Mouse (Mus musculus): ENCODE data around the gene Tnfrsf23. TPM values are rescaled to one million over a fixed set of nuclear protein-coding genes. Genes with fewer than 3 reads are reported as not detected.

Tnfrsf23 gene
- polyA plus RNA-seq, 1 experiment from 2014 or later = 0.44 TPM

DNA sequence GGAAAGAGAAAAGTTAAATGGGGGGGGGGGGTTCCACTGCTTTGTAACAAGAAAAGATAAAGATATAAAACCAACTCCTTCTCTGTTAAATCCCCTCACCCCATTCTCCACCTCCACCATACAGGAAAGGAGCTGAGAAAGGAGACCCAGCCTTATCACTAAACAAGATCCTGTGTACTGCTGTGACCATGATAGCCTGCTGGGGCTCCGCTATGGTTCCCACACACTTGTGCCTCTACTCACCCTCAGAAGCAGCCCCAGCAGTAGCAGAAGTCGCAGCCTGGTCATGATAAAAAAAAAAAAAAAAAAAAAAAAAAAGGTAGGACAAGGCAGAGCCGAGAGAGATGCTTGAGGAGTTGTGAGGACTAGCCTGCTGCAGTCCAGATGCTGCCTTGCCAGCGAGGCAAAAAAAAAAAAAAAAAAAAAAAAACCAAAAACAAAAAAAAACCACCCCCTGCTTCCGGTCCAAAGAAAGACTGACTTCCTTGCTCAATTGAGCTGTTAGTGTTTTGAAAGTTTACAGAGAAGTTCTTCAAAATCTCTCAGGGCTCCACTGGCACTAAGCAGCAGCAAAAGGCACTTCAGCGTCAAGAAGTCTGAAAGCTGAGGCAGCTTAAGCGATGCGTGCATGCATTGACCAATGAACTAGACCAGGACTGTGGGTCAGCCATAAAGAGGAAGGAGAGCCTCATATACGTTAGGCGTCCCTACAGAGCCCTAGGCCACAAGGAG, 58.0 kb downstream of the Tnfrsf23 start:
- no peak overlapping the region for H3K27ac ChIP-seq (ENCODE audit: low read depth, low read length)
- no peaks in the 10 kb centered on the region for H3K36me3 ChIP-seq (ENCODE audit: control insufficient read depth, insufficient read depth, low read length)
- no peaks in the 10 kb centered on the region for H3K4me1 ChIP-seq (ENCODE audit: control insufficient read depth, insufficient read depth, low read length)
- no peak overlapping the region for H3K4me2 ChIP-seq
- H3K4me3 ChIP-seq (ENCODE audit: low read depth, low read length) = no peak overlapping the region
- 63% methylated on average over 10 of the region's 10 CpGs for WGBS
- no peaks in the 10 kb centered on the region for H3K27me3 ChIP-seq (ENCODE audit: control insufficient read depth, insufficient read depth, low read length)
- ATAC-seq (ENCODE audit: low FRiP score) = no peak
- no peaks in the 10 kb centered on the region for H3K9me3 ChIP-seq (ENCODE audit: control insufficient read depth, low read length)
- DNase-seq (ENCODE audit: low spot score, missing footprints) = no peak
- no peak overlapping the region for H3K9ac ChIP-seq (ENCODE audit: low read length)

DNA sequence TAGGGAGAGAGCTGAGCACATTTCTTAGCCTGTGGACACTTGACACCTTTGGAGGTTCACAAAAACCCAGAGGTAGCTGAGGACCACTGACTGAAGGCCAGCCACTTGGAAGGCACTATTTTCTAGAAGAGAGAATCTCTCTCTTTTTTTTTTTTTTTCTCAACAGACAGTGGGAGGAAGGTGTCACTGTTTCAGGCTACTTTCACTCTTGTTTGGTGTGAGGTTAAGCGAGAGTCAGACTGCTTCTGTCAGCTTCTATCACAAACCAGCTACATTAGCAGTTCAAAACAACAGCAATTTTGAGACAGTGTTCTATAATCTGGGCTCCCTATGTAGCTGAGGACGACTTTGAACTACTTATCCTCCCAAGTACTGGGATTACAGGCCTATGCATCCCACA, 59.5 kb downstream of the Tnfrsf23 start:
- DNase-seq (ENCODE audit: low spot score, missing footprints) (no peak), ATAC-seq (ENCODE audit: low FRiP score) (no peak)
- Histone ChIP-seq H3K9me3 (ENCODE audit: control insufficient read depth, low read length) (no peaks in the 10 kb centered on the region), H3K9ac (ENCODE audit: low read length) (no peak overlapping the region), H3K36me3 (ENCODE audit: control insufficient read depth, insufficient read depth, low read length) (no peaks in the 10 kb centered on the region), H3K4me1 (ENCODE audit: control insufficient read depth, insufficient read depth, low read length) (no peaks in the 10 kb centered on the region), H3K4me2 (no peak overlapping the region), H3K4me3 (ENCODE audit: low read depth, low read length) (no peak overlapping the region), H3K27me3 (ENCODE audit: control insufficient read depth, insufficient read depth, low read length) (no peaks in the 10 kb centered on the region), H3K27ac (ENCODE audit: low read depth, low read length) (no peak overlapping the region)
- WGBS = 68% methylated on average over 2 of the region's 2 CpGs

DNA sequence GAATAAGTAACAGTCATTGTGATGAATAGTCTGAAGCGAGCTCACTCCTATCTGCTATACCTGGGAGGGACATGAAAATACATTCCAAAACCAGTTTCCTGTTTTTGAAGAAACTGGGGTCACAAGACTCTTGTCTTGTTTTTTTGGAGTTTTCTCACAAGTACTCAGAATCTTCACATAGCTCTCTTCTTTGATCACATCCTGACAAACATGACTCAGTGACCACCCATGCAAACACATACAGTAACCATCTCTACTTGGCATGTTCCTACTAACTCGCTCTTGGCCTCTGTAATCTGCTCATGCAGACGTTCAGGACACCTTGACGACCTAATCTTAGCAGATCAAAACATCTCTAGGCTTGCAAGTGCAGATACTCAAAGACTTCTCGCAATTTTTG, 60.5 kb downstream of the Tnfrsf23 start:
- no peaks in the 10 kb centered on the region for H3K4me1 ChIP-seq (ENCODE audit: control insufficient read depth, insufficient read depth, low read length)
- H3K9ac ChIP-seq (ENCODE audit: low read length) = no peak overlapping the region
- no peaks in the 10 kb centered on the region for H3K27me3 ChIP-seq (ENCODE audit: control insufficient read depth, insufficient read depth, low read length)
- no peaks in the 10 kb centered on the region for H3K36me3 ChIP-seq (ENCODE audit: control insufficient read depth, insufficient read depth, low read length)
- ATAC-seq (ENCODE audit: low FRiP score) = no peak
- H3K27ac ChIP-seq (ENCODE audit: low read depth, low read length) = no peak overlapping the region
- WGBS = 70% methylated on average over 5 of the region's 5 CpGs
- H3K9me3 ChIP-seq (ENCODE audit: control insufficient read depth, low read length) = no peaks in the 10 kb centered on the region
- H3K4me2 ChIP-seq = no peak overlapping the region
- DNase-seq (ENCODE audit: low spot score, missing footprints) = no peak
- H3K4me3 ChIP-seq (ENCODE audit: low read depth, low read length) = no peak overlapping the region

DNA sequence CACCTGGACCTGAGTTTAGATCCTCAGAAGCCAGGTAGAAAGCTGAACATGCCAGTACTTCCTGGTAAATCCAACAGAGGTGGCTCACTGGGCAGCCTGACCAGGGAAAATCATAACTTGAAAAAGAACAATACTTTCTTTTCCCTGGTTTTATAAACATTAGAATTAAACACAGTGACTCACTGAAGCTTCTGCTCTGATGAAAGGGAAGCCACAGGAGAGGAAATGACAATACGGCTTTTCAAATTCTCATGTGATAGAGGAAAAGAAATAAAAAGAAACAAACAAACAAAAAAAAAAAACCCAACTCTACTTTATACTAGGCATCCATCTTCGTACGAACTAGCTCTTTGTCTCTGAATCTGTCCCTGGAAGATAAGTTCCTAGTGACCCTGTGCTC, 61.1 kb downstream of the Tnfrsf23 start:
- 80% methylated on average over 3 of the region's 3 CpGs for WGBS
- no peak overlapping the region for H3K4me3 ChIP-seq (ENCODE audit: low read depth, low read length)
- H3K36me3 ChIP-seq (ENCODE audit: control insufficient read depth, insufficient read depth, low read length) = no peaks in the 10 kb centered on the region
- no peaks in the 10 kb centered on the region for H3K9me3 ChIP-seq (ENCODE audit: control insufficient read depth, low read length)
- ATAC-seq (ENCODE audit: low FRiP score) (no peak), DNase-seq (ENCODE audit: low spot score, missing footprints) (no peak)
- no peak overlapping the region for H3K27ac ChIP-seq (ENCODE audit: low read depth, low read length)
- no peak overlapping the region for H3K4me2 ChIP-seq
- no peaks in the 10 kb centered on the region for H3K4me1 ChIP-seq (ENCODE audit: control insufficient read depth, insufficient read depth, low read length)
- H3K27me3 ChIP-seq (ENCODE audit: control insufficient read depth, insufficient read depth, low read length) = no peaks in the 10 kb centered on the region
- no peak overlapping the region for H3K9ac ChIP-seq (ENCODE audit: low read length)

DNA sequence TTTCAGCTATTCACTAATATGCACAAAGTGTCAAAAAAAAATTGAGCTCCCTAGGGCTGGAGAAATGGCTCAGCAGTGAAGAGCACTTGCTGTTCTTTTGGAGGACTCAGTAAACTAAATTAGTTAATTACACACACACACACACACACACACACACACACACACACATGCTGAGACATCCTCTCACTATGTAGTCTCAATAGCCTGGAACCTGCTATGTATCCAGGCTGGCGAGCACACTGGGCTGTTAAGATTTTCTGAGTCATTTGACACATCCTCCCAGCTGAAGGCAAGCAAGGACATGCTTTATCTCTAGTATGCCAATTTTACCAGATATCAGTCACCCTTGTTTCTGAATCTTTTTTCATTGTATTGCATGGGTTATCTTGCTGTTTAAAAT, 64.7 kb downstream of the Tnfrsf23 start:
- WGBS = 78% methylated on average over 1 of the region's 1 CpGs
- no peak for ATAC-seq (ENCODE audit: low FRiP score)
- Histone ChIP-seq H3K9ac (ENCODE audit: low read length) (no peak overlapping the region), H3K4me2 (no peak overlapping the region), H3K4me3 (ENCODE audit: low read depth, low read length) (no peak overlapping the region), H3K36me3 (ENCODE audit: control insufficient read depth, insufficient read depth, low read length) (no peaks in the 10 kb centered on the region), H3K4me1 (ENCODE audit: control insufficient read depth, insufficient read depth, low read length) (no peaks in the 10 kb centered on the region), H3K27me3 (ENCODE audit: control insufficient read depth, insufficient read depth, low read length) (no peaks in the 10 kb centered on the region), H3K27ac (ENCODE audit: low read depth, low read length) (no peak overlapping the region), H3K9me3 (ENCODE audit: control insufficient read depth, low read length) (no peaks in the 10 kb centered on the region)
- no peak for DNase-seq (ENCODE audit: low spot score, missing footprints)

Other genes starting within 250 kb of the Tnfrsf23 start
- gene Cdkn1c, start 224.8 kb downstream of the Tnfrsf23 start, polyA plus RNA-seq (2014; fragmentation: Nextera tagmentation; extraction: Ambion mirVana) = 789 and 799 TPM in 2 replicates
- 0.16 and 0.30 TPM in 2 replicates for gene Slc22a18, start 212.1 kb downstream of the Tnfrsf23 start, polyA plus RNA-seq (2014; fragmentation: Nextera tagmentation; extraction: Ambion mirVana)
- 0.37 and 0.54 TPM in 2 replicates for gene Phlda2, start 182.7 kb downstream of the Tnfrsf23 start, polyA plus RNA-seq (2014; fragmentation: Nextera tagmentation; extraction: Ambion mirVana)
- gene Nap1l4, start 136.8 kb downstream of the Tnfrsf23 start, polyA plus RNA-seq (2014; fragmentation: Nextera tagmentation; extraction: Ambion mirVana) = 190 and 194 TPM in 2 replicates
- gene Cars, start 85.8 kb downstream of the Tnfrsf23 start, polyA plus RNA-seq (2014; fragmentation: Nextera tagmentation; extraction: Ambion mirVana) = 68.9 and 75.7 TPM in 2 replicates
- gene Tnfrsf26, start 57.1 kb downstream of the Tnfrsf23 start, polyA plus RNA-seq (2014; fragmentation: Nextera tagmentation; extraction: Ambion mirVana) = 0.19 and 0.44 TPM in 2 replicates
- gene Tnfrsf22, start 36.2 kb downstream of the Tnfrsf23 start, polyA plus RNA-seq (2014; fragmentation: Nextera tagmentation; extraction: Ambion mirVana) = 8.0 and 9.5 TPM in 2 replicates
- gene Osbpl5, start 71.1 kb upstream of the Tnfrsf23 start, polyA plus RNA-seq (2014; fragmentation: Nextera tagmentation; extraction: Ambion mirVana) = 11.2 and 13.0 TPM in 2 replicates
- gene Mrgprg, start 81.1 kb upstream of the Tnfrsf23 start, polyA plus RNA-seq (2014; fragmentation: Nextera tagmentation; extraction: Ambion mirVana) = not detected in 2 replicates
- gene Mrgpre, start 98.6 kb upstream of the Tnfrsf23 start, polyA plus RNA-seq (2014; fragmentation: Nextera tagmentation; extraction: Ambion mirVana) = 2.7 and 3.7 TPM in 2 replicates
- 7.9 and 8.3 TPM in 2 replicates for gene Nadsyn1, start 137.0 kb upstream of the Tnfrsf23 start, polyA plus RNA-seq (2014; fragmentation: Nextera tagmentation; extraction: Ambion mirVana)
- gene Dhcr7, start 137.3 kb upstream of the Tnfrsf23 start, polyA plus RNA-seq (2014; fragmentation: Nextera tagmentation; extraction: Ambion mirVana) = 88.7 and 89.8 TPM in 2 replicates
- not detected in 2 replicates for gene Gm498, start 181.0 kb upstream of the Tnfrsf23 start, polyA plus RNA-seq (2014; fragmentation: Nextera tagmentation; extraction: Ambion mirVana)